Mouse (Mus musculus): Measurements from ENCODE around the gene Uqcrc1. TPM values are rescaled to one million over a fixed set of nuclear protein-coding genes. Genes with fewer than 3 reads are reported as not detected.
A peak's percentile ranks its signal among the peaks of the same experiment; 100 is the strongest.

The Uqcrc1 gene
- total RNA-seq (2021), result 100 to 1,000 TPM; 337 to 364 TPM
- long read RNA-seq, experiment 1, transcript Uqcrc1-201 (13 exons, 1,653 nt), result major isoform, 407 of 447 reads
- long read RNA-seq, experiment 1, partial matches to known transcripts, result 13 of 447 reads
- long read RNA-seq, experiment 1, other reads (novel, unspliced or antisense), result 27 of 447 reads
- long read RNA-seq, experiment 2, transcript Uqcrc1-201 (13 exons, 1,653 nt), result major isoform, 552 of 612 reads
- long read RNA-seq, experiment 2, partial matches to known transcripts, result 24 of 612 reads
- long read RNA-seq, experiment 2, other reads (novel, unspliced or antisense), result 35 of 612 reads

DNA sequence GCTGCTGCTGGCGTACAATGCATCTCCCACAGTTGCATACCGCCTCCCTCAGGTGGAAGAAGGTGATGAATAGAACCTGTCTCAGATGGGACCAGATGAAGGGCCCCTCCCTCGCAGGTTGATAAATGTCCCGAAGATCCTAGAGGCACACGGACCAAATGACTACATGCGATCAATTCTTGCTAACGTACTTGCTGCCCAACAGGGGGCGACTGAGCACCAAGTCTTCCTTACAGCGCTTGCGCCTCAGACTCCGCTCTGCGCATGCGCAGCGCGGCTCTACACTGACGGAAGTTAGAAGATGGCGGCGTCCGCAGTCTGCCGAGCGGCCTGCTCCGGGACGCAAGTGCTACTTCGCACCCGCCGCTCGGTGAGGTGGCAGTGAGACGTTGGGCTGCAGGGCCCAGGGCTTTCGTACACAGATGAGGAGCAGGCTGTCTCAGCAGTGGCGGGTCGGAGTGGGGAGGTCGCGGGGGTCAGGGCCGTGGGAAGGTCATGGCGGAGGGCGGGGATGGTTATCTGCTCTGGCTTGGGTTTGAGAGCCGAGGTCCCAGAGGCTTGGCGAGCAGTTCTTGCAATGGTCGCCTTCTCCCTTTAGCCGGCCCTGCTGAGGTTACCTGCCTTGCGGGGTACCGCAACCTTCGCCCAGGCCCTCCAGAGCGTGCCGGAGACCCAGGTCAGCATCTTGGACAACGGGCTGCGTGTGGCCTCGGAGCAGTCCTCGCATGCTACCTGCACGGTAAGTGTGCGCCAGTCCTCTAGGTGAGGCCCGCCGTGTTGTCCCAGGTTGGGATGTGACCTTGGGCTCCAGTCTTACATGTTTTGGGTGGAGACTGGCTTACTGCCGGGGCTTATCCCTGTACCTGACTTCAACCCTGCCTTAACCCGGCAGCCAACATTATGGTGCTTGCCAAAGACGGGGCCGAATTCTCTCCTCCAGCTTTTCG is at the start of gene Uqcrc1:
TSS of gene Uqcrc1 (plus strand) at position 216 of the 947 bp plus-strand sequence.
- Histone ChIP-seq H3K27ac (peak within 1 kb of the TSS; percentile 96), H3K4me3 (peak within 1 kb of the TSS; percentile 89)
- peak; percentile 92 to 95 for DNase-seq (ENCODE audit: low spot score in 2 of 2)
- TF ChIP-seq CTCF (conservative IDR thresholded peaks at IDR 0.05), result peak; percentile 96

DNA sequence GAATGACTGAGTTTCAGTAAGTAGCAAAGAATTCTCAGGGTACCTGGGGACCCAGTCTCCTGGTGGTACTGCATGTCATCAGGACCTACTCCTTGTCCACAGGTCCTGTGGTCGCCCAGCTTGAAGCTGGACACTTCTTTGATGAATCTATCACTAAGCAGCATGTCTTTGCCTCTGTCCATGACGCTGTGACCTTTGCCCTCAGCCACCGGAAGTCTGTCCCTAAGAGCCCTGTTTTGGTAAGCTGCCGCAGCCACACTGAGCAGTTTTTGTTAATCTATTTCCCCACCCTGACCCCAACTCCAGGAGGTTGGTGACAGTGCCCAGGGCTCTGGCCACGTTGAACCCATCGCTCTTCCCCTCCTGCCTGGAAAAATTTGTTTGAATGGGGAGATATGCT is 24.1 kb upstream of the Uqcrc1 start:
- DNase-seq (ENCODE audit: low spot score in 2 of 2), result no peak
- Histone ChIP-seq H3K27ac (no peak overlapping the region), H3K4me3 (no peak overlapping the region)
- TF ChIP-seq CTCF (conservative IDR thresholded peaks at IDR 0.05), result no peak

DNA sequence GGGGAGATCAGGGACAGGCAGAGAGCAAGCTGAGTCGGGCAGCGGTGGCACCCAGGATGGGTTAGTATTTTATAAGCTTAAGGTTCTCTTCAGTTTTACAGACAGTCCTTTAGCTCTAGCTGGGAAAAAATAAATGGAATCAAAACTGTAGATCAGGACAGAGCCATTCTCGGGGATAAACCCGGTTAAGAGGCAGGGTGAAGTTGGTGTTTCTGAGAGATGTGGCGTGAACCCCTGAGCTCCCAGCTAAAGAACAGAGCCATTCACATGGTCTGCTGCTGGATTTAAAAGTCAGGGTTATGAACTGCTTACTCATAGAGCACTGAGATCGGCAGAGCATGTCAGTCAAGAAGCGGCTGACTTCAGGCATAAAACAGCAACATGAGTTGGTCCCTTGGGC is 23.3 kb upstream of the Uqcrc1 start:
- H3K27ac ChIP-seq, result no peak overlapping the region
- DNase-seq (ENCODE audit: low spot score in 2 of 2), result no peak
- no peak for TF ChIP-seq CTCF (conservative IDR thresholded peaks at IDR 0.05)
- no peak overlapping the region for H3K4me3 ChIP-seq

DNA sequence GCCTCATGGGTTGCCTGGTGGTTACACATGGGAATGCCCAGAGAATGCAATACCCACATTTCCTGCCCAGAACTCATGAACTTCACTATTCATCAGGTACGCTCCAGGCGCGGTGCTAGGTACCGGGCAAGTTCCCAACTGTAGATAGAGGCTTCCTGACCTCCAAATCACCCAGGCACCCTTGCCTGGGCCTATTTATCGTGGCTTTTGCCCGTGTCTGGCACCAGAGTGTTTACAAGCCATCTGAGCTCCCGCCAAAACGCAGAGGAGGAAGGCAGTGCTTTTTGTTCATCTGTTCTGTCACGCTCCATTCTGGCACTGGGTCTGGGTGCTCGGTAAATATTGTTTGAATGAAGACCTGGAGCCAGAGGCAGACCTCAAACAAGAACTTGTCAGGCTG is 22.8 kb upstream of the Uqcrc1 start:
- H3K27ac ChIP-seq, result peak overlapping the region; percentile 76
- no peak for DNase-seq (ENCODE audit: low spot score in 2 of 2)
- no peak for TF ChIP-seq CTCF (conservative IDR thresholded peaks at IDR 0.05)
- H3K4me3 ChIP-seq, result no peak overlapping the region

DNA sequence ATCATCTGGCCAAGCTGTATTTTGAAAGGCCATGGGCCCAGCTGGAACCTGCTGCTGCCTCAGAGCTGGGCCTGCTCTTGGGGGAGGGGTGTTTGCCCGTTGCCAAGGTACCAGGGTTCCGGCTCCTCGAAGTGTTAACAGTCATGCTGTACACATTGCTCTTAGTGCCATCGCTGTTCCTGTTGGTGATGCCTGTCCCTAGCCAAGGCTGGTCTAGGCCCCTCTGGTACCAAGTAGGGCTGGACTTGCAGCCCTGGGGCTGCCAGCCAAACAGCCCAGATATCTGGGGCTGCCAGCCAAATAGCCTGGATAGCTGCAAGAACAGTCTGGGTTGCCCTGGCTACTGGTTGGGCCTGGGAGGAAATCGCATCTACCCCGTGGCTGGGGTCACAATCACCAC is 21.9 kb upstream of the Uqcrc1 start, which contains the start of gene Tmem89:
TSS of gene Tmem89 (plus strand) at position 129 of the 400 bp plus-strand sequence.
- H3K27ac ChIP-seq, result peak within 1 kb of the TSS; percentile 76
- TF ChIP-seq CTCF (conservative IDR thresholded peaks at IDR 0.05), result no peak
- no peak within 1 kb of the TSS for H3K4me3 ChIP-seq
- DNase-seq (ENCODE audit: low spot score in 2 of 2), result peak; percentile 56 to 63

DNA sequence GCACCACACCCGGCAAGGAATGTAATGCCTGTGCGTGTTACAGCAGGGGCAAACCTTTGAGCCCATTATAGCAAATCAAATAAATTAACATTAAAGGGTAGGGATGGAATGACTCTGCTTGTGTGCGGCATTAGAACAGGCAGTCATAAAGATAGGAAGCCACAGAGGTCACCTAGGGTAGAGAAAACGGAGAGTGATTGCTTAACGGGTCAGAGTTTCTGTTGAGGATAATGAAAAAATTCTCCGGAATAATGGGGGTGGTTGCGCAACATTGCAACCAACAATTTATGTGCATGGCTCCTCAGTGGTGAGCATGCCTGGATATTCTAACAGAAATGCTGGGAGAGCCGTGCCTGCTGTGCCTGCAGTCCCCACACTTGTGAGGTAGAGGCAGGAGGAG is 10.5 kb upstream of the Uqcrc1 start:
- H3K4me3 ChIP-seq, result no peak overlapping the region
- no peak for DNase-seq (ENCODE audit: low spot score in 2 of 2)
- TF ChIP-seq CTCF (conservative IDR thresholded peaks at IDR 0.05), result no peak
- no peak overlapping the region for H3K27ac ChIP-seq

DNA sequence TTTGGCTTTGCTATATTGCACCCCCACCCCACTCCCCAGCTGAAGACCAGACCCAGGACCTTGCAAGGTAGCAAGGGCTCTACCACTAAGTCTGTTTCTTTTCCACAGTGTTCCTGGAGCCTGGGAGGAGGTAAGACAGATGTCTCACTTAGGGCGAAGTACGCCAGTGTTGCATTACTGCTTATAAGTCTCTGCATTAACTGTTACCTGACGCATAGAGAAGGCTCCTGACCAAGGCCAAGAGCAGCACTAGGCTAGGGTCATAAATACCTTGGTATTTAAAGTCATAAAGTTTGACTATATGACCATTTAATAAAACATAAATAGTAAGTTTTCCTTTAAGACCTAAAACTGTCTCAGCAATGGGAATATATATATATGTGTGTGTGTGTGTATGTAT is 8.0 kb upstream of the Uqcrc1 start:
- no peak overlapping the region for H3K27ac ChIP-seq
- no peak for TF ChIP-seq CTCF (conservative IDR thresholded peaks at IDR 0.05)
- no peak overlapping the region for H3K4me3 ChIP-seq
- DNase-seq (ENCODE audit: low spot score in 2 of 2), result no peak

DNA sequence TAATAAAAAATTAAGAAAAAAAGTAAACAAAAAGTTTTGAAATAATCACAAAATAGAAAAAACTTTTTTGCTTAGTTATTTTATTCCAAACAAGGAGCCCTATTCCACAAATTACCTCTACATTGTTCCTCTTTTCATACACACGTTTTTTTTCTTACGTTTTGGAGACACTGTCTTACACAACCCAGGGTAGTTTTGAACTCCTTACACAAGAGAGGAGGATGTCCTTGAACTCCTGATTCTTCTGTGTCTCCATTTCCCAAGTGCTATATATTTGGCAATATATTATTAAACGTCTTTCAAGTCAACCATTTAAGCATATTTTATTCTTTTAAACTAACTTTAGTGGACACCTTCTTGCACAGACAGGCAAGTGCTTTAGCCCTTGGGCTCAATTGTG is 442 bp upstream of the Uqcrc1 start:
- DNase-seq (ENCODE audit: low spot score in 2 of 2), result no peak
- no peak for TF ChIP-seq CTCF (conservative IDR thresholded peaks at IDR 0.05)
- H3K4me3 ChIP-seq, result no peak overlapping the region
- H3K27ac ChIP-seq, result peak overlapping the region; percentile 96; the same call in 1 of the 2 replicates

DNA sequence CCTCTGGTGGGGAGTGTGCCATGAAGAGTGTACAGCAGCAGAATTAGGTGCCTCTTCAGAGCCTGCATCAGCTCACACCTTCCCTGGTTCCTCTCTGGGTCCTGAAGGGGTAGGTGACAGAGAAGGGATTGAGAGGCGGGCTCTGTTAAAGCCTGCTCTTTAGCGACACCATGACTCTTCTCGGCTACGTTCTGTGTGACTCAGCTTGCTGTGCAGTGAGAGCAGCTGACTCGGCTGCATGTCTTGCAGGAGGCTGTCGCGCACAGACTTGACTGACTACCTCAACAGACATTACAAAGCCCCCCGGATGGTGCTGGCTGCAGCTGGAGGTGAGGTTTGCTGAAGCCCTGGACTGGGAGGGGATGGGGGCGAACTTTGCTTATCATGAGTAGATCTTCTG is 8.7 kb downstream of the Uqcrc1 start:
- no peak overlapping the region for H3K27ac ChIP-seq
- TF ChIP-seq CTCF (conservative IDR thresholded peaks at IDR 0.05), result no peak
- peak in 1 of 2 experiments; percentile 28 for DNase-seq (ENCODE audit: low spot score in 2 of 2)
- H3K4me3 ChIP-seq, result no peak overlapping the region

DNA sequence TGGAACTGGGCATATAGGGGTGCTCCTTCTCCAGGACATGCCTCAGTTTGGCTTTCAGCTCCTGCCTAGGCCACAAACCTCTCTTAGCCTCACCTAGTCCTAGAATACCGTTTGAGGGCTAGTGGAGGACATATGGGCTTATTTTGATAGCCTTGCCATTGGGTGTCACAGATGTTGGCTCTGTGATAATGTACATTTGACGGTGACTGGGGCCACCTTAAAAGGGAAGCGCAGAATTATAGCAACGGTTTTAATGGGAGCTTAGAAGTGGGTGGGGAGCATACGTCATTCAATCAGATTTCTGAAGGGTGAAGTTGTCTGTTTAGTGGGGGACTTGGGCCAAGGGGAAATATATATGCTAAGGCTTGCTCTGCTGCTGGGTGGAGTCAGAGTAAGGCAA is 9.2 kb downstream of the Uqcrc1 start:
- Histone ChIP-seq H3K4me3 (no peak overlapping the region), H3K27ac (no peak overlapping the region)
- TF ChIP-seq CTCF (conservative IDR thresholded peaks at IDR 0.05), result no peak
- DNase-seq (ENCODE audit: low spot score in 2 of 2), result no peak

DNA sequence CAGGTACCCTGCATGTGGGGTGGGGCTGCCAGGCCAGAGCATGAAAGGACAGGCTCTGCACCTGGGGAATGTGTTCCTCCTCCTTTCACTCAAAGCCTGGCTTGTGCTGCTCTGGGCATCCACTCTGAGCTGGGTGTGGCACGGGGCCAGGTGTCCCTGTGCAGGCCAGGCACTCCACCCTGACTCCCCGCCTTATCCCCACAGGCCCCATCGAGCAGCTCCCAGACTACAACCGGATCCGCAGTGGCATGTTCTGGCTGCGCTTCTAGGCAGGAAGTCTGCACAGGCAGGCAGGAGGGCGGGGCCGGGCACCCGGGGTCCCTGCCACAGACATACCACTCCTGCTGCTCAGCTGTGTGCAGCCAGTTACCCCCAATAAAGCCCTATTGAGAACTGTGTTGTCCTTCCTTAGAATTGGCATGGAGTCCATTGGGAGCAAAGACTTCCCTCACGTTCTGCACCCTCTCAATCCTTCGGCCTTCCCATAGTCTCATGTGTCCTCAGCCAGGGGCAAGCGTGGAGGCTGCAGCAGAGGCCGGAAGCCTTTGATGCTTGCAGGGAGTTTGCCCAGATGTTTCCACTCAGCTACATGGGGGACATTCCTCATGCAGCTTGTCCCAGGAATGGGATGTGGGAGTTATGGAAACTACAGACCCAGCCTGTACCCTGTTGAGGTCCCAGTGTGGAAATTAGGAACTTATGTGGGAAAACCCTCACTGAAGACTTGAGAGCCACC is 13.0 kb downstream of the Uqcrc1 start:
- no peak overlapping the region for H3K27ac ChIP-seq
- TF ChIP-seq CTCF (conservative IDR thresholded peaks at IDR 0.05), result no peak
- no peak for DNase-seq (ENCODE audit: low spot score in 2 of 2)
- H3K4me3 ChIP-seq, result no peak overlapping the region

DNA sequence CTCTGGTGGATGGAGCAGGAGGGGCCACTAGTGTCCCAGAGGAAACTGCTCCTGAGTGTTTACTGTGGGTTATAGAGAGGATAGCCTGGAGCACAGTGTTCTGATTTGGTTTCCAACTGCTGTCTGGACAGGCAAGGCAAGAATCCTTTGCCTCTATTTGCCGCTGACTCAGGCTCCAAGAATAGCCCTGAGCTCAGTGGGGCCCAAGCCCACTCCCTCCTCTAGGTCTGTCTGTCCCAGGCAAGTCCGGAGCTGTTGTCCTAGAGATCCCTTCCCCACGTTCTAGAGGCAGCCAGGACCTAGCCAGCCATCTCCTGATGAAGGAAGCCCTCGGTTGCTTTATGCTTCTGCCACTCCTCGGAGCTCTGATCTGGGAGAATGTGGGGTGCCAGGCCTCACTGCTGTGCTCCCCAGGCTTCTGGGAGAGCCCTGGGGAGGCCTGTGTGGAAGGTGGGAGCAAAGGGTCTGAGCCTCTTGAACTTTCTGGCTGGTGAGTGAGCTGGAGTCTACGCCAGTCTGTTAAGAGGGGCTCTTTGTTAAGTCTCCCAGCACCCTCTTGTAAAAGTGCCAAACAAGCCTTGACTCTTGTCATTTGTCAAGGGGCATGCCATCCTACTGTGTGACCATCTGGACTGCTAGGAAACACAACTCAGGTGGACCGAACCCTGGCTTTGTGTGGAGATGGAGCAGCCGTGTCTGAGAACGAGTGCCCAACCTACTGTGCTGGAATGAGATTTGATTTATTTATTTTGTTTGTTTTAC is 13.7 kb downstream of the Uqcrc1 start:
- DNase-seq (ENCODE audit: low spot score in 2 of 2), result no peak
- H3K4me3 ChIP-seq, result no peak overlapping the region
- TF ChIP-seq CTCF (conservative IDR thresholded peaks at IDR 0.05), result no peak
- no peak overlapping the region for H3K27ac ChIP-seq

Measured in layer of hippocampus, adult 2 months (tissue).